Comparison of ENCODE assay signal across 8 mouse cellular contexts in genomic region chr3:108164807-108165206, GRCm38 (mm10). TPM values are rescaled to one million over a fixed set of nuclear protein-coding genes. Genes with fewer than 3 reads are reported as not detected.
A peak's percentile ranks its signal among the peaks of the same experiment; 100 is the strongest.
DNase-seq lines count a peak whose midpoint lies in the region; ATAC-seq lines count a peak whose summit lies in the region.

No protein-coding gene starts in this region.

- H3K9me3 ChIP-seq in forebrain, embryonic 15.5 days: no peaks in the 10 kb centered on the region

- WGBS in forebrain, embryonic 15.5 days: 12% methylated on average over 9 of the region's 9 CpGs
- WGBS in large intestine, adult 2 months: 14% methylated on average over 9 of the region's 9 CpGs

- H3K4me3 ChIP-seq in forebrain, embryonic 15.5 days: peak overlapping the region; percentile 16

- intact Hi-C loops in heart, postnatal 14 days (cut with DNase I): loop anchor here (1.0 to 5.0 kb wide), 4 partner anchors 39 to 222 kb away; partner anchors contain the start of gene Psma5

- H3K4me1 ChIP-seq in forebrain, embryonic 15.5 days: peaks cover 32% of the 10 kb centered on the region

- peak; percentile 77 for DNase-seq in ES-CJ7 (ENCODE audit: low read depth, low spot score)
- DNase-seq in cerebellum, adult 11 months: peak; percentile 81
- DNase-seq in heart, postnatal 14 days: peak; percentile 73 to 88
- peak; percentile 59 for DNase-seq in large intestine, adult 2 months (ENCODE audit: low read depth, low spot score)
- peak; percentile 76 to 78 for DNase-seq in lung, adult 18-20 months
- peak; percentile 85 for DNase-seq in thymus, postnatal 0 days (ENCODE audit: low spot score)

- peak; percentile 59 for ATAC-seq in forebrain, embryonic 15.5 days (replicated peaks)
- ATAC-seq in neutrophil, adult 5-6 weeks (ENCODE audit: extremely low read depth, insufficient number of reproducible peaks, low FRiP score, poor library complexity, severe bottlenecking): peak; percentile 91

- no peaks in the 10 kb centered on the region for H3K27me3 ChIP-seq in forebrain, embryonic 15.5 days

- H3K9ac ChIP-seq in forebrain, embryonic 15.5 days (replicated peaks): peak overlapping the region; percentile 18; the same call in 1 of the 2 replicates

- no peak overlapping the region for H3K27ac ChIP-seq in forebrain, embryonic 15.5 days (replicated peaks)

- no peaks in the 10 kb centered on the region for H3K36me3 ChIP-seq in forebrain, embryonic 15.5 days

- peak overlapping the region; percentile 43 for H3K4me2 ChIP-seq in forebrain, embryonic 15.5 days (replicated peaks)

RNA-seq across cellular contexts. Expression of gene Gpr61, which starts 10.1 kb away (rescaled TPM):
- polyA plus RNA-seq in forebrain, embryonic 15.5 days (2015; fragmentation: Nextera tagmentation; extraction: Ambion mirVana): 1.9 and 2.2 TPM in 2 replicates
- total RNA-seq in heart, postnatal 14 days (2021): not detected
- 0.04 TPM in 2 replicates for polyA plus RNA-seq in large intestine, adult 2 months (2012; rRNA removed)
- 0.23 TPM in 1 of 2 replicates, not detected in the other for total RNA-seq in neutrophil, adult 5-6 weeks (2017)
- polyA plus RNA-seq in thymus, postnatal 0 days (2015; fragmentation: Nextera tagmentation; extraction: Ambion mirVana): 0.05 TPM in 1 of 2 replicates, not detected in the other

RNA-seq across cellular contexts. Expression of gene Gnai3, which starts 18.9 kb away (rescaled TPM):
- 165 and 168 TPM in 2 replicates for polyA plus RNA-seq in forebrain, embryonic 15.5 days (2015; fragmentation: Nextera tagmentation; extraction: Ambion mirVana)
- total RNA-seq in heart, postnatal 14 days (2021): 10 to 100 TPM; 25.0 to 30.2 TPM
- 35.7 and 47.2 TPM in 2 replicates for polyA plus RNA-seq in large intestine, adult 2 months (2012; rRNA removed)
- 143 and 165 TPM in 2 replicates for total RNA-seq in neutrophil, adult 5-6 weeks (2017)
- polyA plus RNA-seq in thymus, postnatal 0 days (2015; fragmentation: Nextera tagmentation; extraction: Ambion mirVana): 164 and 168 TPM in 2 replicates

RNA-seq across cellular contexts. Expression of gene Amigo1, which starts 21.3 kb away (rescaled TPM):
- polyA plus RNA-seq in forebrain, embryonic 15.5 days (2015; fragmentation: Nextera tagmentation; extraction: Ambion mirVana): 9.9 and 11.7 TPM in 2 replicates
- total RNA-seq in heart, postnatal 14 days (2021): 10 to 100 TPM in 1 of 2 experiments, 1 to 10 TPM in 1; 9.0 to 10.1 TPM
- polyA plus RNA-seq in large intestine, adult 2 months (2012; rRNA removed): 7.3 and 11.9 TPM in 2 replicates
- total RNA-seq in neutrophil, adult 5-6 weeks (2017): 1.3 and 1.6 TPM in 2 replicates
- polyA plus RNA-seq in thymus, postnatal 0 days (2015; fragmentation: Nextera tagmentation; extraction: Ambion mirVana): 1.4 and 1.6 TPM in 2 replicates

RNA-seq across cellular contexts. Expression of gene Cyb561d1, which starts 36.2 kb away (rescaled TPM):
- 4.4 and 4.5 TPM in 2 replicates for polyA plus RNA-seq in forebrain, embryonic 15.5 days (2015; fragmentation: Nextera tagmentation; extraction: Ambion mirVana)
- total RNA-seq in heart, postnatal 14 days (2021): 1 to 10 TPM; 5.0 to 5.1 TPM
- 9.9 and 10.8 TPM in 2 replicates for polyA plus RNA-seq in large intestine, adult 2 months (2012; rRNA removed)
- 26.8 and 29.0 TPM in 2 replicates for total RNA-seq in neutrophil, adult 5-6 weeks (2017)
- polyA plus RNA-seq in thymus, postnatal 0 days (2015; fragmentation: Nextera tagmentation; extraction: Ambion mirVana): 7.5 and 9.1 TPM in 2 replicates

RNA-seq across cellular contexts. Expression of gene Atxn7l2, which starts 45.9 kb away (rescaled TPM):
- polyA plus RNA-seq in forebrain, embryonic 15.5 days (2015; fragmentation: Nextera tagmentation; extraction: Ambion mirVana): 32.5 and 33.6 TPM in 2 replicates
- total RNA-seq in heart, postnatal 14 days (2021): 1 to 10 TPM; 2.9 to 3.0 TPM
- polyA plus RNA-seq in large intestine, adult 2 months (2012; rRNA removed): 6.2 and 7.2 TPM in 2 replicates
- total RNA-seq in neutrophil, adult 5-6 weeks (2017): 5.8 and 7.3 TPM in 2 replicates
- polyA plus RNA-seq in thymus, postnatal 0 days (2015; fragmentation: Nextera tagmentation; extraction: Ambion mirVana): 14.2 and 15.7 TPM in 2 replicates
